Mouse (Mus musculus) limb, embryonic 11.5 days (tissue): ENCODE measurements around the gene D17Wsu92e. TPM values are rescaled to one million over a fixed set of nuclear protein-coding genes. Genes with fewer than 3 reads are reported as not detected.

ENCODE experiments used
- ATAC-seq: fragments of 200-750 bp; cut with Nextera tagmentation; 2 replicates; pipeline ENCODE4 v1.8.0; 2017; ENCODE audit warnings: low read depth; ENCODE audit not compliant: insufficient number of reproducible peaks, low FRiP score, low TSS enrichment
- DNase-seq: peaks from one replicate; pipeline ENCODE4 v3.0.0-alpha.2; 2015; ENCODE audit warnings: low spot score
- H3K27ac ChIP-seq: fragments of 300-500 bp; sonication (generic); replicated peaks from 2 replicates; pipeline ENCODE4 v1.5.1; 2014; ENCODE audit warnings: low read depth, mild to moderate bottlenecking, low read length
- H3K27me3 ChIP-seq: fragments of 300-500 bp; sonication (generic); 2 replicates; pipeline ENCODE4 v1.6.1; 2014; ENCODE audit warnings: mild to moderate bottlenecking, low read length, mixed read lengths; ENCODE audit not compliant: control insufficient read depth, insufficient read depth
- H3K36me3 ChIP-seq: fragments of 300-500 bp; sonication (generic); 2 replicates; pipeline ENCODE4 v1.6.1; 2014; ENCODE audit warnings: mild to moderate bottlenecking, low read length, moderate library complexity, mixed read lengths; ENCODE audit not compliant: control insufficient read depth, insufficient read depth
- H3K4me1 ChIP-seq: fragments of 300-500 bp; sonication (generic); 2 replicates; pipeline ENCODE4 v1.6.1; 2014; ENCODE audit warnings: low read length, mixed read lengths; ENCODE audit not compliant: control insufficient read depth, insufficient read depth
- H3K4me2 ChIP-seq: fragments of 300-500 bp; sonication (generic); 2 replicates; pipeline ENCODE4 v1.6.1; 2014; ENCODE audit warnings: low read depth, mild to moderate bottlenecking, moderate library complexity; ENCODE audit not compliant: severe bottlenecking
- H3K4me3 ChIP-seq: fragments of 300-500 bp; sonication (generic); 2 replicates; pipeline ENCODE4 v1.5.1; 2014; ENCODE audit warnings: low read depth, low read length
- H3K9ac ChIP-seq: fragments of 300-500 bp; sonication (generic); 2 replicates; pipeline ENCODE4 v1.6.1; 2014; ENCODE audit warnings: mild to moderate bottlenecking, low read length
- H3K9me3 ChIP-seq: fragments of 300-500 bp; sonication (generic); 2 replicates; pipeline ENCODE4 v1.6.1; 2016; ENCODE audit warnings: low read length; ENCODE audit not compliant: control insufficient read depth
- WGBS: fragments of 180-500 bp; shearing (Covaris S2); extraction: QIAGEN DNeasy Blood & Tissue Kit; methylation state at CpG from one replicate; pipeline ENCODE4 v1.1.7; 2014; 5-methylcytosine and 5-hydroxymethylcytosine counted together
- polyA plus RNA-seq: library from polyadenylated mRNA; unstranded; fragments of >200 nt; fragmentation: Nextera tagmentation; extraction: Ambion mirVana; gene quantifications from 2 replicates; pipeline ENCODE4 v1.2.1, GENCODE M21; 2014

D17Wsu92e gene
- polyA plus RNA-seq, 1 experiment from 2014 or later = 16.7 TPM

- no peak for DNase-seq
- ATAC-seq = no peak
- H3K36me3 ChIP-seq = peaks cover 9% of the 10 kb centered on the region; the same call in 1 of the 2 replicates
- H3K27ac ChIP-seq = no peak overlapping the region
- H3K27me3 ChIP-seq = no peaks in the 10 kb centered on the region
- WGBS = 94% methylated on average over 6 of the region's 6 CpGs
- H3K4me1 ChIP-seq = no peaks in the 10 kb centered on the region
- no peak overlapping the region for H3K4me2 ChIP-seq
- no peak overlapping the region for H3K4me3 ChIP-seq
- H3K9ac ChIP-seq = no peak overlapping the region
- H3K9me3 ChIP-seq = no peaks in the 10 kb centered on the region
Measured at GRCm38 (mm10) chr17:27788456-27789172, 31.8 kb downstream of the D17Wsu92e start.

GRCm38 (mm10) chr17:27783567-27783966, 36.9 kb downstream of the D17Wsu92e start:
- Histone ChIP-seq H3K4me2 (no peak overlapping the region), H3K4me1 (no peaks in the 10 kb centered on the region), H3K4me3 (no peak overlapping the region), H3K9me3 (no peaks in the 10 kb centered on the region), H3K36me3 (peaks cover 9% of the 10 kb centered on the region; the same call in 1 of the 2 replicates), H3K9ac (no peak overlapping the region), H3K27ac (no peak overlapping the region), H3K27me3 (no peaks in the 10 kb centered on the region)
- no peak for DNase-seq
- 79% methylated on average over 4 of the region's 4 CpGs for WGBS
- ATAC-seq = no peak

- Histone ChIP-seq H3K27ac (no peak overlapping the region), H3K4me2 (no peak overlapping the region), H3K27me3 (no peaks in the 10 kb centered on the region), H3K9ac (no peak overlapping the region), H3K9me3 (no peaks in the 10 kb centered on the region), H3K36me3 (peaks cover 9% of the 10 kb centered on the region; the same call in 1 of the 2 replicates), H3K4me1 (no peaks in the 10 kb centered on the region), H3K4me3 (no peak overlapping the region)
- WGBS = 85% methylated on average over 5 of the region's 5 CpGs
- ATAC-seq = no peak
- no peak for DNase-seq
Measured at GRCm38 (mm10) chr17:27781059-27781687, 39.3 kb downstream of the D17Wsu92e start.

GRCm38 (mm10) chr17:27779755-27780154, 40.7 kb downstream of the D17Wsu92e start:
- no peaks in the 10 kb centered on the region for H3K4me1 ChIP-seq
- no peak overlapping the region for H3K9ac ChIP-seq
- 86% methylated on average over 3 of the region's 3 CpGs for WGBS
- H3K4me3 ChIP-seq = no peak overlapping the region
- peaks cover 4% of the 10 kb centered on the region; the same call in 1 of the 2 replicates for H3K36me3 ChIP-seq
- DNase-seq (no peak), ATAC-seq (no peak)
- H3K27ac ChIP-seq = no peak overlapping the region
- H3K4me2 ChIP-seq = no peak overlapping the region
- H3K27me3 ChIP-seq = no peaks in the 10 kb centered on the region
- H3K9me3 ChIP-seq = no peaks in the 10 kb centered on the region

GRCm38 (mm10) chr17:27778671-27779355, 41.6 kb downstream of the D17Wsu92e start:
- Histone ChIP-seq H3K4me3 (no peak overlapping the region), H3K4me1 (no peaks in the 10 kb centered on the region), H3K4me2 (no peak overlapping the region), H3K9me3 (no peaks in the 10 kb centered on the region), H3K36me3 (no peaks in the 10 kb centered on the region), H3K27ac (no peak overlapping the region), H3K27me3 (no peaks in the 10 kb centered on the region), H3K9ac (no peak overlapping the region)
- 94% methylated on average over 9 of the region's 9 CpGs for WGBS
- ATAC-seq (no peak), DNase-seq (no peak)

- Histone ChIP-seq H3K36me3 (no peaks in the 10 kb centered on the region), H3K27me3 (no peaks in the 10 kb centered on the region), H3K9me3 (no peaks in the 10 kb centered on the region), H3K4me1 (peaks cover 4% of the 10 kb centered on the region; the same call in 1 of the 2 replicates), H3K27ac (no peak overlapping the region), H3K4me2 (no peak overlapping the region), H3K9ac (no peak overlapping the region), H3K4me3 (no peak overlapping the region)
- ATAC-seq = no peak
- DNase-seq = no peak
- WGBS = 82% methylated on average over 5 of the region's 6 CpGs
Measured at GRCm38 (mm10) chr17:27777823-27778222, 42.6 kb downstream of the D17Wsu92e start.

- no peak overlapping the region for H3K9ac ChIP-seq
- H3K36me3 ChIP-seq = no peaks in the 10 kb centered on the region
- no peak overlapping the region for H3K27ac ChIP-seq
- no peak for ATAC-seq
- H3K9me3 ChIP-seq = no peaks in the 10 kb centered on the region
- H3K27me3 ChIP-seq = no peaks in the 10 kb centered on the region
- no peak overlapping the region for H3K4me2 ChIP-seq
- no peak for DNase-seq
- no peak overlapping the region for H3K4me3 ChIP-seq
- 92% methylated on average over 3 of the region's 3 CpGs for WGBS
- peaks cover 6% of the 10 kb centered on the region; the same call in 1 of the 2 replicates for H3K4me1 ChIP-seq
Measured at GRCm38 (mm10) chr17:27774198-27774597, 46.2 kb downstream of the D17Wsu92e start.

- no peaks in the 10 kb centered on the region for H3K36me3 ChIP-seq
Measured at GRCm38 (mm10) chr17:27771616-27772015, 48.8 kb downstream of the D17Wsu92e start.

More at GRCm38 (mm10) chr17:27771616-27772015, 48.8 kb downstream of the D17Wsu92e start:
- no peaks in the 10 kb centered on the region for H3K27me3 ChIP-seq
- H3K4me2 ChIP-seq = no peak overlapping the region
- ATAC-seq = no peak
- no peak overlapping the region for H3K4me3 ChIP-seq
- no peak overlapping the region for H3K9ac ChIP-seq
- H3K27ac ChIP-seq = no peak overlapping the region
- 85% methylated on average over 6 of the region's 6 CpGs for WGBS
- DNase-seq = no peak
- no peaks in the 10 kb centered on the region for H3K9me3 ChIP-seq
- peaks cover 6% of the 10 kb centered on the region; the same call in 1 of the 2 replicates for H3K4me1 ChIP-seq
